Mouse (Mus musculus) megakaryocyte, embryonic 14.5 days (primary cell): ENCODE results near the gene Arr3.

Source experiments
- FLI1 ChIP-seq: IDR thresholded peaks from 2 replicates; pipeline ENCODE4 v1.6.1; 2012; ENCODE audit warnings: low read length, inconsistent platforms, mixed read lengths
- GATA1 ChIP-seq: IDR thresholded peaks from 3 replicates; pipeline ENCODE4 v1.6.1; 2012; ENCODE audit warnings: mixed read lengths, low read length, inconsistent platforms, borderline replicate concordance

DNA sequence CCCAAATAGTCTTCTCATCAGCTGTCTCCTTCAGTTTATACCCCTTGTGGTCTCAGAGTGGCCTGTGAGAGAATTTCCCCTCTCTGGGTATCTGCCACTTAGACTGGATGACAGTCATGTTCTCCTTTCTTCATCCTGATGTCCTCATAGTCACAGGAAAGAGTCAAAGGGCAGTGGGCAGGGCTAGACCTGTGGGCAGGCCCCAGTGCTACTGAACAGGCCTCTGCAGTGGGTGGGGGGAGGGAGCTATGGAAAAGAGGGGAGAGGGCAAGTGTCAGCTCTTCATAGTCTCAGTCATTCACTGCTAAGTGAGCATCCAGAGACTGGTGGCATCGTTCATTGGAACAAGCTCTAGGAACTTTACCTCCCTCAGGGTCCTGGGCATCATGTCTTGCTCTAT lies 33.3 kb upstream of the Arr3 start, which contains the start of gene Awat1:
- TF ChIP-seq GATA1 (no peak), FLI1 (no peak)
